Mouse (Mus musculus): Measurements from ENCODE around the gene Hmgn3. TPM values are rescaled to one million over a fixed set of nuclear protein-coding genes. Genes with fewer than 3 reads are reported as not detected.

Gene Hmgn3
- polyA plus RNA-seq, 1 experiment from 2014 or later: 116 TPM

DNA sequence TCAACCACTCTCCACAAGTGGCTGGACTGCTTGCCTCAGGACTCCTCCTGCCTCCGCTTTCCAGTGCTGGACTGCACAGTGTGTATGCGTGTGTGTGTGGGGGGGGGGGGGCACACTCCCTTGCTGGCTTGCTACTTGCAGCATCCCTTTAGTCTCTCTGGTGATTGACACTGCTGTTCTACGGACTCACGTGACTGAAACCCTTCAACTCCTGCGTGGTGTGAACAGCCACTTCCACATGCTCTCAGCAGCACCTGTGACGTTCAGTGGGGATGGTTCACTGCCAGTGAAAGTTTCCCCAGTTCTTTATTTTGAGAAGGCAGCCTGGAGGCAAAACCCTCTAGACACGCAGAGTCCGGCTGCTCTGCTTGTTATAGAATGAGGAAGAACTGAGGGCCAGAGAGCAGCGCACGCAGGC lies 32.7 kb downstream of the Hmgn3 start:
- DNase-seq (ENCODE audit: low spot score): no peak
- Histone ChIP-seq H3K27ac (no peak overlapping the region), H3K4me1 (replicated peaks) (no peaks in the 10 kb centered on the region), H3K9me3 (no peaks in the 10 kb centered on the region), H3K4me3 (no peak overlapping the region), H3K36me3 (no peaks in the 10 kb centered on the region), H3K27me3 (ENCODE audit: insufficient read depth, poor library complexity, severe bottlenecking) (no peaks in the 10 kb centered on the region)
- WGBS: 87% methylated on average over 10 of the region's 10 CpGs

DNA sequence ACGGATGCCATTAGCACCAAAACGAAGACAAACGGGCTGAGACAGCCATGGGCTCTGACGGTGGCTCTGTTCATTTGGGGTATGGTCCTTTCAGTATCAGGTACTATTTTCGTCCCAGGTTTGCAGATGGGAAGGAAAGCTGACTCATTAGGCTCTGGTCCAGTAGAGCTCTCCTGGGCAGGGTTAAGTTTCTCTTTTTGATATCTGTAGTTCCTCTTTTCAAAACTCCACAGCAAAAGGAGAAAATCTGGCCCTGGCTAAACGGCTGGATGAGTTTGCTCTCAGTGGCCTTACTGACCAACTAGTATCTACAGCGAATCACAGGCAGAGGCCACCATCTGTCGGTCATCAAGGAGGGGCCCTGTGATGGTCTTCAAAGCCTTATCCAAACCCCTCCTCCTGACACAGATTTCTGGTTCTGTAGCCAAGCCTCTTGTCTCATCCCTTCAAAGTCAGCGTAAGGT lies 34.1 kb downstream of the Hmgn3 start:
- no peaks in the 10 kb centered on the region for H3K4me1 ChIP-seq (replicated peaks)
- no peaks in the 10 kb centered on the region for H3K36me3 ChIP-seq
- no peaks in the 10 kb centered on the region for H3K9me3 ChIP-seq
- no peak for DNase-seq (ENCODE audit: low spot score)
- no peaks in the 10 kb centered on the region for H3K27me3 ChIP-seq (ENCODE audit: insufficient read depth, poor library complexity, severe bottlenecking)
- no peak overlapping the region for H3K4me3 ChIP-seq
- WGBS: 86% methylated on average over 9 of the region's 9 CpGs
- H3K27ac ChIP-seq: no peak overlapping the region

DNA sequence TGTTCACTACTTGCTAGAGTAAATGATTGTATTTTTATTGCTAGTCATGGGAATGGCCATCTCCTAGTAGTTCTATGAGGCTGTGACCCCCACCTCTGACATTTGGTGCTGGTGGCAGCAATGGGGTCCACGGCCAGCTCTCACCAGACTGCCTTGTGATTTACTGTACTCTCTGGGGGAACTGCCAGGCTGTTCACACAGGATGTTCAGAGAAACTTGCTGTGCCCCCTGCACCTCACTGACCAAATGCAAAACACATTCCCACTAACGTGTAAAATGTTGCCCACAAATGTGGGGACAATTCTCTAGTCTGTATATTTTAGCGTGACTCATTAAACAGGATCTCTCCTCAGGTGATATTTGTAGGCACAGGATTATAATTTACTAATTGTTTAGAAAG lies 34.7 kb downstream of the Hmgn3 start:
- Histone ChIP-seq H3K27ac (no peak overlapping the region), H3K27me3 (ENCODE audit: insufficient read depth, poor library complexity, severe bottlenecking) (no peaks in the 10 kb centered on the region), H3K4me1 (replicated peaks) (no peaks in the 10 kb centered on the region), H3K4me3 (no peak overlapping the region), H3K9me3 (no peaks in the 10 kb centered on the region), H3K36me3 (no peaks in the 10 kb centered on the region)
- DNase-seq (ENCODE audit: low spot score): no peak
- 84% methylated on average over 3 of the region's 3 CpGs for WGBS

DNA sequence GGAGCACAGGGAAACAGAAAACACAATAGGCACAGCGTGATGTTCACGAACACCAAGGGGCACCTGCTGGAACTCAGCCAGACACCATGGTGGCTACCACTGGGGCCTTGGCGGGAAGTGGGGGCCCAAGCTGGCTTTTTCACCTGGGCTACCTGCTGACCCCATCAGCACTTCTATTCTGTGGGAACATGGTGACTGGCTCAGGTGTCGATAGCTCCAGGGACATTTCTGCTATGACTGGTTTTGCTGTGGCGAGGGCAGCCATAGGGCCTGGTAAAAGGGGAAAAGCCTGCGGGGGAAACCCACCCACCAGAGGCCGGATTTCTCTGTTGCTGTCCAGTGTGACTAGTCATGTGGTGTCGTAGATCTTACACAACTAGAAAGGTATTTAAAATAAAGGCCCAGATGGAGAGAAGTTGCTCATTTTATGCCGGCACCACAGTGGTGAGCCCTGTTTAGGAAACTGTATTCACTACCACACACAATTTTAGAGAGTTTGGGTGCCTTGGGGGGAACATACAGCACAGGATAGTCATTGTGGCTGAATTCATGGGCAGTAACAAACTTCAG lies 35.3 kb downstream of the Hmgn3 start:
- Histone ChIP-seq H3K27me3 (ENCODE audit: insufficient read depth, poor library complexity, severe bottlenecking) (no peaks in the 10 kb centered on the region), H3K4me3 (no peak overlapping the region), H3K36me3 (no peaks in the 10 kb centered on the region), H3K27ac (no peak overlapping the region), H3K9me3 (no peaks in the 10 kb centered on the region), H3K4me1 (replicated peaks) (no peaks in the 10 kb centered on the region)
- no peak for DNase-seq (ENCODE audit: low spot score)
- WGBS: 85% methylated on average over 9 of the region's 9 CpGs

DNA sequence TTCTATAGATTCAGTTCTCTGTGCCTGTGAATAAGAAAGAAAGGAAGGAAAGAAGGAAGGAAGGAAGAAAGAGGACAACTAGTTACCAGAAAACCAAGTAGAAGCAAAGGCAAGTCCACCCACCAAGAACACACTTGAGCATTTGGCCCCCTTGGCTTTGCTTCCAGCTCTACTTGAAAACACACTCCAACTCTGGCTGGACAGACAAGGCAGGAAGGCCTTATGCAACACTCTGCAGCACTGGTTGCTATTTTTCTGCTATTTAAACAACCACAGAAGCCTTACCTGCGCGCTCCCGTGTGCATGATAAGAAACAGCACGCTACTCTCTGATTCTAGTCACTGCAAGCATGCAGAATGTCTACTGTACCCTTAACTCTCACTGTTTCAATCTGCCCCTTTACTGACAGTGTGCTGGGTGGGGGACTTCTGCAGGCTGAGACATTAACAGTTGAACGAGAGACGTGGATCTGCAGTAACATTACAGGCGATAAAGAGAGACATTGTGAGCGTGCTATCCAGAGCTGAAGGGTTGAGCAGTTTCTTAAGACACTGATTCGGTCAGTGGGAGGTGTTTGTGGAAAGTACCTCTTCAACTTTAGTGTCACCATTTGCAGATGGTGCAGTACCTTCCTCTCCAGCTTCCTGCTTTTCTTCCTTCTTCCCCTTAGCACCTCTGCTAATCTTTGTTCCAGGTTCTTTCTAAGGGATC lies 35.9 kb downstream of the Hmgn3 start:
- no peaks in the 10 kb centered on the region for H3K36me3 ChIP-seq
- WGBS: 89% methylated on average over 9 of the region's 9 CpGs
- H3K27ac ChIP-seq: no peak overlapping the region
- no peak for DNase-seq (ENCODE audit: low spot score)
- no peaks in the 10 kb centered on the region for H3K27me3 ChIP-seq (ENCODE audit: insufficient read depth, poor library complexity, severe bottlenecking)
- H3K4me3 ChIP-seq: no peak overlapping the region
- H3K9me3 ChIP-seq: no peaks in the 10 kb centered on the region
- no peaks in the 10 kb centered on the region for H3K4me1 ChIP-seq (replicated peaks)

DNA sequence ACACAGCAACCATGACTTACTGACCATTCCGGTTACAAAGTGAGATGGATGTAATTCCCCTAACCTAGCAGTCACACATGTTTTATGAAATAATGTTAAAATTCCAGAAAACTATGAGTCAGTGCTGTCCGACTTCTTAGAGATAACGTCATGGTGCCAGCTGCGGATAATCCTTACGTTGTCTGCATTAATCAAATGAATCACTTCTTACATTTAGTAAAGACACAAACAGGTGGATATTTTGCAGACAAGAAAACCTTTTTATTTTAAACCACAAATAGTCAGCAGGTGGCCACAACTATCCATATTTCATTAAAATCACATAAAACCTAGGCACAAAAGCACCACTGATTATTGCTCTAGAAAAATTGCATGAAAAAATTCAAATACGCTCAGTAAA lies 36.8 kb downstream of the Hmgn3 start:
- WGBS: 94% methylated on average over 6 of the region's 6 CpGs
- Histone ChIP-seq H3K27me3 (ENCODE audit: insufficient read depth, poor library complexity, severe bottlenecking) (no peaks in the 10 kb centered on the region), H3K4me3 (no peak overlapping the region), H3K27ac (no peak overlapping the region), H3K4me1 (replicated peaks) (no peaks in the 10 kb centered on the region), H3K36me3 (no peaks in the 10 kb centered on the region), H3K9me3 (no peaks in the 10 kb centered on the region)
- no peak for DNase-seq (ENCODE audit: low spot score)

DNA sequence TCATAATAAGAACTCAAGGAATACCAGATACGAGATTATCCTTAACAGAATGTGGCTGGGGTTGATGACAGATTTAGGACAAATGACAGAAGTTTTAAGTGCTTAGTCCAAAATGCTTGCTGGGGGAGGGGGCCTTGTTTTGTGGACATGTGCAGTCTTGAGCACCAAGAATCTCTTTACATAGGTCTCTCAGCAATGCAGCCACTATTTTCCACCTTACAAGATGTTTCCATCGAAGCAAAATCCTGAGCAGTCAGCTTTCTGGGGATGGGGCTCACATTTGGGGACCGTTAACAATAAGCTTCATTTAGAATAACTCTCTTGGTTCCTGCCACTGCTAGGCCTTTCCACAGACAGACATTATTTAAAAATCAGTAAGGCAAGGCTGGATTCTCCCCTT lies 37.7 kb downstream of the Hmgn3 start:
- Histone ChIP-seq H3K9me3 (no peaks in the 10 kb centered on the region), H3K4me3 (no peak overlapping the region), H3K27ac (no peak overlapping the region), H3K36me3 (no peaks in the 10 kb centered on the region), H3K27me3 (ENCODE audit: insufficient read depth, poor library complexity, severe bottlenecking) (no peaks in the 10 kb centered on the region), H3K4me1 (replicated peaks) (no peaks in the 10 kb centered on the region)
- WGBS: 87% methylated on average over 3 of the region's 3 CpGs
- no peak for DNase-seq (ENCODE audit: low spot score)

DNA sequence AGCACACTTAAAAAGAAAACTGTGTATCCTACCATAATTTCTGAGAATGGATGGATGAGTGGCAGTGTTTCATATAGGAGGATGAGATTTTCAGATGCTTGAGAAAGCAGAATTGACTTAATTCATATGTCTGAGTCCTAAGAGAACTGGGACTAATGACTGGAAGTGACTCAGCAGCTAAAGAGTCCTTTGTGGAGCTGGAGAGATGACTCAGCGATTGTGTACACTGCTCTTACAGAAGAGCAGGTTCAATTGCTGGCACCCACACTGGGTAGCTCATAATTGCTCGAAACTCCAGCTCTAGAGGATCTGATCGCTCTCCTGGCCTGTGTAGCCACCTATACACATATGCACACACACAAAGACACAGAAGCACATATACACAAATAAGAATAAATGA lies 42.7 kb downstream of the Hmgn3 start:
- no peak for DNase-seq (ENCODE audit: low spot score)
- WGBS: 92% methylated on average over 3 of the region's 3 CpGs
- H3K4me1 ChIP-seq (replicated peaks): no peaks in the 10 kb centered on the region; the same call in 1 of the 2 replicates
- H3K9me3 ChIP-seq: no peaks in the 10 kb centered on the region
- H3K4me3 ChIP-seq: no peak overlapping the region
- no peaks in the 10 kb centered on the region for H3K36me3 ChIP-seq
- H3K27ac ChIP-seq: no peak overlapping the region
- no peaks in the 10 kb centered on the region for H3K27me3 ChIP-seq (ENCODE audit: insufficient read depth, poor library complexity, severe bottlenecking)

DNA sequence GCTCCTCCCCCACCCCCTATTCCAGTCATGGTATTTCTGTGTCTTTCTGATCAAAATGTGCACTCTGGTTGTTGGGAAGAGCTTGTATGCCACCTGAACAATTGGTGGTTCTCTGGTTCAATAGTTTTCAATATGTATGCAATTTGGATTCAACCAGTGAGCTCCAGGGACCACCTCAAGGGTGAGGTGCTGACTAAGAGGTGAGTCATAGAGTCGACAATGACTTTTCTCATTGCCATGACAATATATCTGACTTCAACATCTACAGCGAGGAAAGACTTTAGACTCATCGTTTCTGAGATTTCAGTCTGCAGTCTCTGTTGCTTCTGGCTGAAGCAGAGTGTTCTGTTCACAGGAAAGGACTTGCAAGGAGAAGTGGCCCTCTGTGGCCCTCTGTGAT lies 44.8 kb downstream of the Hmgn3 start:
- no peaks in the 10 kb centered on the region for H3K27me3 ChIP-seq (ENCODE audit: insufficient read depth, poor library complexity, severe bottlenecking)
- no peak overlapping the region for H3K4me3 ChIP-seq
- 92% methylated on average over 3 of the region's 3 CpGs for WGBS
- DNase-seq (ENCODE audit: low spot score): no peak
- H3K9me3 ChIP-seq: no peaks in the 10 kb centered on the region
- H3K4me1 ChIP-seq (replicated peaks): peaks cover 6% of the 10 kb centered on the region; the same call in 1 of the 2 replicates
- no peak overlapping the region for H3K27ac ChIP-seq
- no peaks in the 10 kb centered on the region for H3K36me3 ChIP-seq

DNA sequence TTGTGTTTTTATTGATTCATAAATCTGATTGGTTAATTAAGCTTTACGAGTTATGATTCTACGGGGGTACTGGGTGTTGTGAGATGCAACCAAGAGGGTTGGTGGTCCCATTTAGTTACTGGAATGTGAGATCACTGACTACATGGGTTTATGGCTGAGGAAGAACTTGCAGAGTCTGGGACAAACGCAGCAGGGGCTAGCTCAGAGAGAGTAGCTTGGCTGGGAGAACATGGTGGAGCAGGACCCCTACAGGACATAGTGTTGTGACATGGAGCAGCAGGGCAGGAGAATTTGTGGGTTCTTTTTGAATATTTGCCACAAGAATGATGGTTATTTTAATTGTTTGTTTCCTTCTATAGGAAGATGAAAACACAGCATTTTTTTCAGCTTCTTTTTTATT lies 45.7 kb downstream of the Hmgn3 start:
- no peaks in the 10 kb centered on the region for H3K9me3 ChIP-seq
- no peak overlapping the region for H3K27ac ChIP-seq
- no peaks in the 10 kb centered on the region for H3K27me3 ChIP-seq (ENCODE audit: insufficient read depth, poor library complexity, severe bottlenecking)
- peaks cover 6% of the 10 kb centered on the region; the same call in 1 of the 2 replicates for H3K4me1 ChIP-seq (replicated peaks)
- no peak overlapping the region for H3K4me3 ChIP-seq
- 90% methylated on average over 3 of the region's 3 CpGs for WGBS
- H3K36me3 ChIP-seq: no peaks in the 10 kb centered on the region
- no peak for DNase-seq (ENCODE audit: low spot score)

DNA sequence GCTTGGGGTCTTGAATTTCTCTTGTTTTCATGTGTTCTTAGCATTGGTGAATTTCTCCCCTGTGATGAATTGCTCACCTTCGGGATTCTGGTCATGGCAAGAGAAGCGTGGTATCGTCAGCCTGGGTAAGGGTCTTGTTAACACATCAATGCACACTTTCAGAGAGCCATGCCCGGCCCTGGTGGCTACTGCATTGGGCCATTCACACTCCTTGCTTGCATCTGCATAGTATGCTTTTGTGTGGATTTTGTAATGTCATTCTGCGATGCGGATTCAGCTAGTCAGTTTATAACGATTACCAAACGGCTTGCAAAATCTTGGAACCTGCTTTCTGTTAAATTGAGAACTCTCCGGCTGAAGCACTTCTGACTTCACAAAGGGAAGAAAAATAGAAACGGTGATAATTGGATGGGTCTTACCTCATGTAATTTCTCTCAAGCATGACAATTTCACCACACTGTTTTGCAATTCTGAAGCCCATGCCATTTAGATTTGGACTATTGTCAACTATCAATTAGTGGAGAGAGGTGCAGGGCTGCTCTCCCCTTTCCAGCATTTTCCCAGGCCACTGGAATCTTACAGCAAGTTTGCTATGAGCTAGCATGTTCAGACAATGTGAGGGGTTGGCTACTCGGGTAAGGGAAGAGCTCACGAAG lies 47.7 kb downstream of the Hmgn3 start:
- H3K4me3 ChIP-seq: no peak overlapping the region
- 74% methylated on average over 12 of the region's 12 CpGs for WGBS
- H3K4me1 ChIP-seq (replicated peaks): peaks cover 6% of the 10 kb centered on the region; the same call in 1 of the 2 replicates
- DNase-seq (ENCODE audit: low spot score): no peak
- no peaks in the 10 kb centered on the region for H3K9me3 ChIP-seq
- no peaks in the 10 kb centered on the region for H3K36me3 ChIP-seq
- no peak overlapping the region for H3K27ac ChIP-seq
- no peaks in the 10 kb centered on the region for H3K27me3 ChIP-seq (ENCODE audit: insufficient read depth, poor library complexity, severe bottlenecking)

DNA sequence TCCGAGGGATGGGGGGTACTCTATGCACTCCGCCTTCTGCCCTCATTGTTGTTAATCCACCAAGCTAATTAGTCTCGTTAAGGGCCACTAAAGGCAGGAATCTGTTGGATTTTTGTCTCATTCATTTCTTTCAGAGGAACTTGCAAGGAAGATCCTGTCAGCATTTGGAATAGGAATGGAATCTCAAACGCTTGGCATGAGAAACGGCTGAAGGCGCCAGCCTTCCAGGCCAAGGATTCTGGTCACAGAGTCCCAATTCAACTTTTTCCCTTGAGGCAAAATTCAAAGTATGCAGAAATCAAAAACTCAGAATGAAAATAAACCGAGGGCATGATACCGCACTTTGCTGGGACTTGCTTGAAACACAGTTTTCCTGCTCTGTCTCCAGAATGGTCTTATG lies 48.7 kb downstream of the Hmgn3 start:
- no peak overlapping the region for H3K4me3 ChIP-seq
- H3K9me3 ChIP-seq: no peaks in the 10 kb centered on the region
- no peak for DNase-seq (ENCODE audit: low spot score)
- 63% methylated on average over 8 of the region's 8 CpGs for WGBS
- H3K36me3 ChIP-seq: no peaks in the 10 kb centered on the region
- peaks cover 6% of the 10 kb centered on the region; the same call in 1 of the 2 replicates for H3K4me1 ChIP-seq (replicated peaks)
- no peaks in the 10 kb centered on the region for H3K27me3 ChIP-seq (ENCODE audit: insufficient read depth, poor library complexity, severe bottlenecking)
- no peak overlapping the region for H3K27ac ChIP-seq

DNA sequence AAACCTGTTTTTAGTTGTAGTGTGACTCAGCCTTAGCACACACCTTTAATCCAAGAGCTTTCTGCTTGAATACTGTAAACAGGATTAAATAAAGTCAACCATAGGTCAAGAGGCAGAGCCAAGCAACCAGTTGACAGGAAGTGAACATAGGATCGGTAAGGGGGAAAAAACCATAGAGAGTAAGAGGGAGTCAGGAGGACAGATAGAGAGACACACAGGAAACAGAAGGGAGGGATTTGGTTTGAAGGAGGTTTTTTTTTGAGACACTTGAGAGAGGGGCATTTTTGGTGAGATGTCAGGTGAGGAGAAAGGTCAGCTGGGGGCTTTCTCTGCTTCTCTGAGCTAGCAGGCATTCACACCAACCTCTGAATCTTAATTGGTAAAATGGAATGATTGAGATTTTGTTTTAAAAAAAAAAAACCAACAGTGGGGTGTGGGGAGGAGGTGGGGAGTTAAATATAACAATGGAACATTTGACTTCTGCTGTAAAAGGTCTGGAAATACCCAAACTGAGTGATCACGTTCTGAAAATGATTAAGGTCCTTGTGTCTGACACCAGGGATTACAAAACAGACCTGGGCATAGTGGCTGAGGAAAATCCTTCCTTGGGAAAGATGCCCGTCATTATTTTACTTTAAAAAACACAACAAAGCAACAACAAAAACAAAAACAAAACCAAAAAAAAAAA lies 51.7 kb downstream of the Hmgn3 start:
- H3K36me3 ChIP-seq: no peaks in the 10 kb centered on the region
- no peak overlapping the region for H3K27ac ChIP-seq
- no peaks in the 10 kb centered on the region for H3K27me3 ChIP-seq (ENCODE audit: insufficient read depth, poor library complexity, severe bottlenecking)
- H3K9me3 ChIP-seq: no peaks in the 10 kb centered on the region
- 85% methylated on average over 3 of the region's 3 CpGs for WGBS
- DNase-seq (ENCODE audit: low spot score): no peak
- H3K4me3 ChIP-seq: no peak overlapping the region
- peaks cover 6% of the 10 kb centered on the region; the same call in 1 of the 2 replicates for H3K4me1 ChIP-seq (replicated peaks)
